Comparison of ENCODE assay signal across 8 mouse cellular contexts in the genomic region with DNA sequence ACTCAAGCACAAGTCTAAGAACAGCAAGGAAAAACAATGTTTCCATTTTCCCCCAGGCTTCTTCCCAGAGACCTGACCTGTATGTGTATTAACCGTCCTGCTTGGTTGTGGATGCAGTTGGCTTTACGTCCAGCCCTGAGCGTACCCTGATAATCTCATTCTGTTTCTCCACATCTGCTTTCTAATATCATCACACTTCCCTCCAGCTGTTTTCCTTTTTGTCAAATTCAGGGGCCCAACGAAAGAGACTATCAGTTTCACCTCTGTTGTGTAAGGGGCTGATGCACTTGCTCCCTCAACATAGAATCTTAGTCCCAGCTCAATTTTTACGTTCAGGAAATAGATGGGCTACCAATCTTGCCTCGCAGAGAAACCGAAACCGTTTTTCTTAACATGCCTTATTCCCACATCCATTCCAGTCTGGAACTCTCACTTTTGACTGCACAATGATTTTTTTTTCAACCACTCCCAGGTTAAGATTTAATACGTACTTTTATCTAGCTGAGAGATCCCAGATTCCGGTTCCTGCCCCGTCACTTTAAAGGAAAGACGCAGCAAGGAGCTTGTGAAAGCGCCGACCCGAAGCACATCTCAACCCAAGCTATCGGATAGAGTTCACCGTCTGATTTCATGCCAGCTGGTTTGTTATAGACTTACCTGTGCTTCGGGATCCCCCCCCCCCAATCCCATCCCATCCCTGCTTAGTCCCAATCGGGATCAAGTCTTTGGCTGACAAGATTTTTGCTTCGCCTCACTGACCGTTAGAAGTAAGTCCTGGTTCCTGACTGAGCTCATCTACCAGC. TPM values are rescaled to one million over a fixed set of nuclear protein-coding genes. Genes with fewer than 3 reads are reported as not detected.
DNase-seq lines count a peak whose midpoint lies in the region; ATAC-seq and TF ChIP-seq lines count a peak whose summit lies in the region.

No protein-coding gene starts in this region.

- WGBS in neural tube, embryonic 11.5 days, result 13% methylated on average over 21 of the region's 21 CpGs
- whole genome bisulfite sequencing in hindbrain, postnatal 0 days, result 8% methylated on average over 21 of the region's 21 CpGs
- 8% methylated on average over 21 of the region's 21 CpGs for WGBS in midbrain, postnatal 0 days

- peak overlapping the region; percentile 87 for H3K4me3 ChIP-seq in neural tube, embryonic 11.5 days (ENCODE audit: low read depth, low read length)
- H3K4me3 ChIP-seq in hindbrain, postnatal 0 days (ENCODE audit: low read length), result peak overlapping the region; percentile 86
- H3K4me3 ChIP-seq in midbrain, postnatal 0 days (ENCODE audit: low read depth, low read length), result peak overlapping the region; percentile 87

- TF ChIP-seq CTCF in hindbrain, postnatal 0 days (IDR thresholded peaks at IDR 0.05; ENCODE audit: low read depth), result no peak
- TF ChIP-seq CTCF in midbrain, postnatal 0 days (IDR thresholded peaks at IDR 0.05), result no peak

- ATAC-seq in CD4-positive, CD25-positive, alpha-beta regulatory T cell, adult 4 months, result no peak
- no peak for ATAC-seq in neural tube, embryonic 11.5 days (ENCODE audit: insufficient read depth, low FRiP score, low TSS enrichment)
- ATAC-seq in hindbrain, postnatal 0 days, result no peak
- no peak for ATAC-seq in midbrain, postnatal 0 days (ENCODE audit: low FRiP score)

- no peaks in the 10 kb centered on the region for H3K27me3 ChIP-seq in neural tube, embryonic 11.5 days (ENCODE audit: control insufficient read depth, insufficient read depth, low read length)
- H3K27me3 ChIP-seq in hindbrain, postnatal 0 days (ENCODE audit: insufficient read depth, low read length), result no peaks in the 10 kb centered on the region
- no peaks in the 10 kb centered on the region for H3K27me3 ChIP-seq in midbrain, postnatal 0 days (ENCODE audit: insufficient read depth, low read length)

- H3K9ac ChIP-seq in neural tube, embryonic 11.5 days (ENCODE audit: low read length), result peak overlapping the region; percentile 84
- H3K9ac ChIP-seq in hindbrain, postnatal 0 days (replicated peaks; ENCODE audit: low read length), result peak overlapping the region; percentile 88
- peak overlapping the region; percentile 85 for H3K9ac ChIP-seq in midbrain, postnatal 0 days (replicated peaks; ENCODE audit: low read length, poor library complexity, severe bottlenecking)

- H3K36me3 ChIP-seq in neural tube, embryonic 11.5 days (ENCODE audit: control insufficient read depth, insufficient read depth, low read length), result no peaks in the 10 kb centered on the region
- H3K36me3 ChIP-seq in hindbrain, postnatal 0 days (ENCODE audit: insufficient read depth, low read length), result no peaks in the 10 kb centered on the region
- H3K36me3 ChIP-seq in midbrain, postnatal 0 days (ENCODE audit: insufficient read depth, low read length), result no peaks in the 10 kb centered on the region

- no peak overlapping the region for H3K27ac ChIP-seq in neural tube, embryonic 11.5 days (ENCODE audit: low read depth, low read length)
- H3K27ac ChIP-seq in hindbrain, postnatal 0 days, result peak overlapping the region; percentile 88; the same call in 1 of the 2 replicates
- peak overlapping the region; percentile 84 for H3K27ac ChIP-seq in midbrain, postnatal 0 days (ENCODE audit: low read depth, low read length)

- H3K9me3 ChIP-seq in neural tube, embryonic 11.5 days (ENCODE audit: control insufficient read depth, low read length), result no peaks in the 10 kb centered on the region
- H3K9me3 ChIP-seq in hindbrain, postnatal 0 days (ENCODE audit: low read length), result no peaks in the 10 kb centered on the region
- no peaks in the 10 kb centered on the region for H3K9me3 ChIP-seq in midbrain, postnatal 0 days (ENCODE audit: low read length)

- H3K4me2 ChIP-seq in neural tube, embryonic 11.5 days (ENCODE audit: low read depth), result peak overlapping the region; percentile 85
- peak overlapping the region; percentile 90 for H3K4me2 ChIP-seq in hindbrain, postnatal 0 days (ENCODE audit: low read depth, low read length)
- peak overlapping the region; percentile 79 for H3K4me2 ChIP-seq in midbrain, postnatal 0 days (ENCODE audit: low read depth, low read length, poor library complexity, severe bottlenecking)

- H3K4me1 ChIP-seq in neural tube, embryonic 11.5 days (ENCODE audit: control insufficient read depth, insufficient read depth, low read length), result peaks cover 4% of the 10 kb centered on the region; the same call in 1 of the 2 replicates
- peaks cover 21% of the 10 kb centered on the region for H3K4me1 ChIP-seq in hindbrain, postnatal 0 days (ENCODE audit: insufficient read depth, low read length)
- H3K4me1 ChIP-seq in midbrain, postnatal 0 days (ENCODE audit: insufficient read depth, low read length), result peaks cover 7% of the 10 kb centered on the region; the same call in 1 of the 2 replicates

- peak; percentile 53 for DNase-seq in CD4-positive, CD25-positive, alpha-beta regulatory T cell, adult 2 months (ENCODE audit: low read depth, low spot score)
- DNase-seq in neural tube, embryonic 11.5 days (ENCODE audit: low spot score), result no peak
- DNase-seq in neural tube, embryonic 10.5 days (ENCODE audit: extremely low spot score, low spot score), result no peak
- no peak for DNase-seq in hindbrain, postnatal 0 days (ENCODE audit: low spot score)
- no peak for DNase-seq in midbrain, postnatal 0 days (ENCODE audit: low spot score)
- DNase-seq in layer of hippocampus, postnatal 36 days, result no peak
- no peak for DNase-seq in gastrocnemius, adult 18-20 months (ENCODE audit: low spot score)

RNA-seq across cellular contexts. Expression of gene Slc25a28, which starts 1.0 kb away (rescaled TPM):
- polyA plus RNA-seq in CD4-positive, CD25-positive, alpha-beta regulatory T cell, adult 4 months (2017; shearing (Covaris generic)), result 10 to 100 TPM in 1 of 2 experiments, 1 to 10 TPM in 1; 9.8 to 12.6 TPM
- 10.1 and 11.0 TPM in 2 replicates for polyA plus RNA-seq in neural tube, embryonic 11.5 days (2014; fragmentation: Nextera tagmentation; extraction: Ambion mirVana)
- total RNA-seq in hindbrain, postnatal 0 days (2014; rRNA removed), result 35.7 and 53.1 TPM in 2 replicates
- 16.1 and 18.1 TPM in 2 replicates for polyA plus RNA-seq in hindbrain, postnatal 0 days (2015; fragmentation: Nextera tagmentation; extraction: Ambion mirVana)
- 43.8 and 48.3 TPM in 2 replicates for total RNA-seq in midbrain, postnatal 0 days (2014; rRNA removed)
- 15.2 and 15.5 TPM in 2 replicates for polyA plus RNA-seq in midbrain, postnatal 0 days (2015; fragmentation: Nextera tagmentation; extraction: Ambion mirVana)
- total RNA-seq in layer of hippocampus, postnatal 36 days (2021), result 10 to 100 TPM; 43.3 to 43.6 TPM
- total RNA-seq in gastrocnemius, adult 18-20 months (2021), result 10 to 100 TPM; 26.2 to 34.0 TPM

RNA-seq across cellular contexts. Expression of gene Entpd7, which starts 15.8 kb away (rescaled TPM):
- polyA plus RNA-seq in CD4-positive, CD25-positive, alpha-beta regulatory T cell, adult 4 months (2017; shearing (Covaris generic)), result 1 to 10 TPM; 6.7 to 7.1 TPM
- polyA plus RNA-seq in neural tube, embryonic 11.5 days (2014; fragmentation: Nextera tagmentation; extraction: Ambion mirVana), result 13.5 and 14.3 TPM in 2 replicates
- total RNA-seq in hindbrain, postnatal 0 days (2014; rRNA removed), result 6.1 and 7.9 TPM in 2 replicates
- 7.2 and 8.7 TPM in 2 replicates for polyA plus RNA-seq in hindbrain, postnatal 0 days (2015; fragmentation: Nextera tagmentation; extraction: Ambion mirVana)
- total RNA-seq in midbrain, postnatal 0 days (2014; rRNA removed), result 6.9 and 10.0 TPM in 2 replicates
- polyA plus RNA-seq in midbrain, postnatal 0 days (2015; fragmentation: Nextera tagmentation; extraction: Ambion mirVana), result 7.1 and 8.2 TPM in 2 replicates
- total RNA-seq in layer of hippocampus, postnatal 36 days (2021), result 10 to 100 TPM; 20.1 to 21.6 TPM
- total RNA-seq in gastrocnemius, adult 18-20 months (2021), result 1 to 10 TPM in 1 of 2 experiments, under 1 TPM in 1; 0.74 to 1.6 TPM
